Mouse (Mus musculus) C2C12 (cell line): ENCODE data around the gene Trmt1l.

ENCODE experiments used
- CTCF ChIP-seq: IDR thresholded peaks from one replicate; pipeline ENCODE4 v1.5.1; 2011; ENCODE audit not compliant: control insufficient read depth, insufficient read depth, insufficient read length
- FOSL1 ChIP-seq: IDR thresholded peaks from one replicate; pipeline ENCODE4 v1.8.0; 2011; ENCODE audit warnings: mild to moderate bottlenecking, low read length; ENCODE audit not compliant: poor library complexity, insufficient read depth, severe bottlenecking
- MAX ChIP-seq: IDR thresholded peaks from one replicate; pipeline ENCODE4 v1.6.1; 2011; ENCODE audit warnings: mild to moderate bottlenecking, control low read depth
- MYOD1 ChIP-seq: IDR thresholded peaks from one replicate; pipeline ENCODE4 v1.6.1; 2011; ENCODE audit warnings: low read depth; ENCODE audit not compliant: control insufficient read depth, insufficient read length
- MYOG ChIP-seq: IDR thresholded peaks from one replicate; pipeline ENCODE4 v1.6.1; 2011; ENCODE audit not compliant: control insufficient read depth, insufficient read length; ENCODE audit errors: extremely low read depth
- USF1 ChIP-seq: IDR thresholded peaks from one replicate; pipeline ENCODE4 v1.6.1; 2011; ENCODE audit warnings: low read depth, mild to moderate bottlenecking, control low read depth, moderate library complexity

DNA sequence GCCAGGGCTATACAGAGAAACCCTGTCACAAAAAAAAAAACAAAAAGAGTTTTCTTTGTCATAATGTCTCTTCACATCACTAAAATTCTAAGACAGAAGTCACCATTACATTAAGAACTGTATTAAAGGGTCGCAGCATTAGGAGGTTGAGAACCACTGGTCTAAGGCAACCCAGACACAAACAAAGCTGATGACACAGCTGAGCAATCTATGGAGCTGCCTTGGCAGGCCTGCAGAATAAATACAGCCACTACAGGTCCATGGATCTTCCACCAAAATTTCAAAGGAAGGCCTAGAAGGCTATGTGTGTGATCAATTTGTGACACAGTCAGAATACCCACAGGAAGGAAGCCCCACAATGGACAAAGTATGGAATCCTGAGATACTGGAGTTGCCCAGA is 54.2 kb downstream of the Trmt1l start:
- TF ChIP-seq CTCF (no peak), FOSL1 (no peak), MYOG (no peak), MYOD1 (no peak), MAX (no peak), USF1 (no peak)
